Mouse (Mus musculus) midbrain, embryonic 16.5 days (tissue): ENCODE measurements around the gene Irf2bp1. TPM values are rescaled to one million over a fixed set of nuclear protein-coding genes. Genes with fewer than 3 reads are reported as not detected.
A peak's percentile ranks its signal among the peaks of the same experiment; 100 is the strongest.

Source experiments
- ATAC-seq: fragments of 200-750 bp; cut with Nextera tagmentation; 2 replicates; pipeline ENCODE4 v1.8.0; 2017; ENCODE audit warnings: moderate TSS enrichment
- H3K27ac ChIP-seq: fragments of 300-500 bp; sonication (generic); 2 replicates; pipeline ENCODE4 v1.5.1; 2014; ENCODE audit warnings: mild to moderate bottlenecking, low read length, mixed read lengths
- H3K27me3 ChIP-seq: fragments of 300-500 bp; sonication (generic); 2 replicates; pipeline ENCODE4 v1.6.1; 2014; ENCODE audit warnings: low read depth, low read length, mixed read lengths; ENCODE audit not compliant: control insufficient read depth, insufficient read depth
- H3K36me3 ChIP-seq: fragments of 300-500 bp; sonication (generic); 2 replicates; pipeline ENCODE4 v1.6.1; 2014; ENCODE audit warnings: mild to moderate bottlenecking, low read length, moderate library complexity, mixed read lengths; ENCODE audit not compliant: control insufficient read depth, insufficient read depth
- H3K4me1 ChIP-seq: fragments of 300-500 bp; sonication (generic); 2 replicates; pipeline ENCODE4 v1.6.1; 2014; ENCODE audit warnings: mild to moderate bottlenecking, low read length, mixed read lengths; ENCODE audit not compliant: control insufficient read depth, insufficient read depth
- H3K4me2 ChIP-seq: fragments of 300-500 bp; sonication (generic); 2 replicates; pipeline ENCODE4 v1.6.1; 2014; ENCODE audit warnings: mild to moderate bottlenecking, low read length, mixed read lengths
- H3K4me3 ChIP-seq: fragments of 300-500 bp; sonication (generic); 2 replicates; pipeline ENCODE4 v1.5.1; 2014; ENCODE audit warnings: low read depth, mild to moderate bottlenecking, low read length, moderate library complexity, mixed read lengths
- H3K9ac ChIP-seq: fragments of 300-500 bp; sonication (generic); 2 replicates; pipeline ENCODE4 v1.6.1; 2014; ENCODE audit warnings: low read depth, low read length, mixed read lengths
- H3K9me3 ChIP-seq: fragments of 300-500 bp; sonication (generic); replicated peaks from 2 replicates; pipeline ENCODE4 v1.6.1; 2014; ENCODE audit warnings: mild to moderate bottlenecking, low read length, mixed read lengths; ENCODE audit not compliant: control insufficient read depth, poor library complexity, severe bottlenecking
- WGBS: fragments of 180-500 bp; shearing (Covaris S2); extraction: QIAGEN DNeasy Blood & Tissue Kit; methylation state at CpG from one replicate; pipeline ENCODE4 v1.1.7; 2014; 5-methylcytosine and 5-hydroxymethylcytosine counted together
- polyA plus RNA-seq: library from polyadenylated mRNA; unstranded; fragments of >200 nt; fragmentation: Nextera tagmentation; extraction: Ambion mirVana; gene quantifications from 2 replicates; pipeline ENCODE4 v1.2.1, GENCODE M21; 2015

Irf2bp1 gene
- 26.0 and 26.7 TPM in 2 replicates for polyA plus RNA-seq

DNA sequence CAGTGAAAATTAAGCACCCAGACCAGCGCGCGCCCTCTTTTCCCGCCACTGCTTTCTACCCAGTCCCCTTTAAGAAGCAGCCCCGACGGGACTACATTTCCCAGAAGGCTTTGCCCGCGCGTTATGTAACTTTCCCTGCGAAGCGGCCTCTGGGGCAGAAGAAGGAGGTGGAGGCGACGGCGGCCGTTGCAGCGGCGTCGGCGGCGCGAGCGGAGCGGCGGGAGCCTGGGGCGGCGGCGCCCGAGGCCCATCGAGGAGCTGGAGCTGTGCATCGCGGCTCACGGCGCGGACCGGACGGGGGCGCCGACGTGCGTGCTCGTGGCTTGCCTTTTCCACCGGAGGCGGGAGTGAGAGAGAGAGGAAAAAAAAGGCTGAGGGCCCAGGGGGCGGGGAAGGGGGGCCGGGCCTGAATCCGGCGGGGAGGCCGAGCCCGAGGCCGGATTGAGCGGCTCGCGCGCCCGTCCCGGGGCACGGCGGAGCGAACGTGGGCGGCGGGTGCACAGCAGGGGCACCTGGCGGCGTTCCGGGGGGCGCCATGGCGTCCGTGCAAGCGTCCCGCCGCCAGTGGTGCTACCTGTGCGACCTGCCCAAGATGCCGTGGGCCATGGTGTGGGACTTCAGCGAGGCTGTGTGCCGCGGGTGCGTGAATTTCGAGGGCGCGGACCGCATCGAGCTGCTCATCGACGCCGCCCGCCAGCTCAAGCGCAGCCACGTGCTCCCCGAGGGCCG is at the start of gene Irf2bp1:
TSS of gene Irf2bp1 (plus strand) at position 143 of the 729 bp plus-strand sequence.
- peaks cover 31% of the 10 kb centered on the region for H3K4me1 ChIP-seq
- under 1% methylated on average over 88 of the region's 90 CpGs for WGBS
- H3K9ac ChIP-seq = peak within 1 kb of the TSS; percentile 88
- H3K4me3 ChIP-seq = peak within 1 kb of the TSS; percentile 79
- peak within 1 kb of the TSS; percentile 93 for H3K4me2 ChIP-seq
- H3K9me3 ChIP-seq = no peaks in the 10 kb centered on the region
- H3K27me3 ChIP-seq = no peaks in the 10 kb centered on the region
- peak; percentile 72 for ATAC-seq
- H3K27ac ChIP-seq = peak within 1 kb of the TSS; percentile 92
- H3K36me3 ChIP-seq = peaks cover 9% of the 10 kb centered on the region; the same call in 1 of the 2 replicates

DNA sequence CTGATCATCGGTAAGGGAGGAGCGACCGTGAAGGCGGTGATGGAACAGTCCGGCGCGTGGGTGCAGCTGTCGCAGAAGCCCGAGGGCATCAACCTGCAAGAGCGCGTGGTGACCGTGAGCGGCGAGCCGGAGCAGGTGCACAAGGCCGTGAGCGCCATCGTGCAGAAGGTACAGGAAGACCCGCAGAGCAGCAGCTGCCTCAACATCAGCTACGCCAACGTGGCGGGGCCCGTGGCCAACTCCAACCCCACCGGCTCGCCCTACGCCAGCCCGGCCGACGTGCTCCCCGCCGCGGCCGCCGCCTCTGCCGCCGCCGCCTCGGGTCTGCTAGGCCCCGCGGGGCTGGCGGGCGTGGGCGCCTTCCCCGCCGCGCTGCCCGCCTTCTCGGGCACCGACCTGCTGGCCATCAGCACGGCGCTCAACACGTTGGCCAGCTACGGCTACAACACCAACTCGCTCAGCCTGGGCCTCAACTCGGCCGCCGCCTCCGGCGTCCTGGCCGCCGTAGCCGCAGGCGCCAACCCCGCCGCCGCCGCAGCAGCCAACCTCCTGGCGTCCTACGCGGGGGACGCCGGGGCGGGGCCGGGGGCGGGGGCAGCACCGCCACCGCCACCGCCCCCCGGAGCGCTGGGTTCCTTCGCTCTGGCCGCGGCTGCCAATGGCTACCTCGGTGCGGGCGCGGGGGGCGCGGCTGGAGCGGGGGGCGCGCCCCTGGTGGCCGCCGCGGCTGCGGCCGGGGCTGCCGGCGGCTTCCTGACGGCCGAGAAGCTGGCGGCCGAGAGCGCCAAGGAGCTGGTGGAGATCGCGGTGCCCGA is 46.1 kb upstream of the Irf2bp1 start:
- under 1% methylated on average over 86 of the region's 107 CpGs for WGBS
- peak overlapping the region; percentile 28 for H3K4me3 ChIP-seq
- no peaks in the 10 kb centered on the region for H3K9me3 ChIP-seq
- ATAC-seq = peak; percentile 18; the same call in 1 of the 2 replicates
- peak overlapping the region; percentile 56 for H3K9ac ChIP-seq
- no peaks in the 10 kb centered on the region for H3K27me3 ChIP-seq
- peaks cover 11% of the 10 kb centered on the region; the same call in 1 of the 2 replicates for H3K36me3 ChIP-seq
- H3K27ac ChIP-seq = peak overlapping the region; percentile 38
- H3K4me1 ChIP-seq = peaks cover 29% of the 10 kb centered on the region
- H3K4me2 ChIP-seq = peak overlapping the region; percentile 50

DNA sequence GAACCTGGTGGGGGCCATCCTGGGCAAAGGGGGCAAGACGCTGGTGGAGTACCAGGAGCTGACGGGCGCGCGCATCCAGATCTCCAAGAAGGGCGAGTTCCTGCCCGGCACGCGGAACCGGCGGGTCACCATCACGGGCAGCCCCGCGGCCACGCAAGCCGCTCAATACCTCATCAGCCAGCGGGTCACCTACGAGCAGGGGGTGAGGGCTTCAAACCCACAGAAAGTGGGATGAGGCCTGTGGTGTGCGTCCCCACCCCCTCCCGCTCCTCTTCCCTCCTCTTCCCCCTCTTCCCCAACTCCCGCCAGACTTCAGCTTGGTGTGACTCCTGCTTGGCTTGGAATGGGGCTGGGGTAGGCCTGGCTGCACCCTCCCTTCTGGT is 45.5 kb upstream of the Irf2bp1 start:
- peak overlapping the region; percentile 50 for H3K4me2 ChIP-seq
- ATAC-seq = no peak
- H3K4me3 ChIP-seq = peak overlapping the region; percentile 28
- H3K9me3 ChIP-seq = no peaks in the 10 kb centered on the region
- 10% methylated on average over 20 of the region's 21 CpGs for WGBS
- peak overlapping the region; percentile 56 for H3K9ac ChIP-seq
- H3K27ac ChIP-seq = peak overlapping the region; percentile 38
- peaks cover 11% of the 10 kb centered on the region; the same call in 1 of the 2 replicates for H3K36me3 ChIP-seq
- peaks cover 34% of the 10 kb centered on the region for H3K4me1 ChIP-seq
- no peaks in the 10 kb centered on the region for H3K27me3 ChIP-seq

DNA sequence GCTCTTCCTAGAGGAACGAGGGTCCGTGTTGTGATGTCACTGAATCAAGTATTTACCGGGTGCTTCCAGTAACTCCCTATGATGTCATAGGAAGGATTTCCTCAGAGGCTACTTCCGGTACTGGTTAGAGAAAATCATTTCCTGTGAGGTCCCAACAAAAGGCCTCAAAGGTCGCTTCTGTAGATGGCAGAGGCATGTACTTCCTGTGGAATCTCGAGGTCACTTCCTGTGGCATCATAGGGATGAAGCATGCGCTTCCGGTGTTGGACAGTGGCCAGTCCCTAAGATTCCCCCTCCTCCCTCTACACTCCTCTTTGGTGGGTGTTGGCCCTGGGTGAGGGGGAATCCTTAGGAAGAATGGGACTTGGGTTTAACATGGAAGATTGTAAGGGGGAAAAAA is 44.4 kb upstream of the Irf2bp1 start:
- no peak for ATAC-seq
- peaks cover 11% of the 10 kb centered on the region; the same call in 1 of the 2 replicates for H3K36me3 ChIP-seq
- H3K4me1 ChIP-seq = peaks cover 35% of the 10 kb centered on the region
- WGBS = 65% methylated on average over 8 of the region's 8 CpGs
- no peak overlapping the region for H3K9ac ChIP-seq
- no peak overlapping the region for H3K4me2 ChIP-seq
- H3K4me3 ChIP-seq = no peak overlapping the region
- H3K27ac ChIP-seq = 0 out of 2 replicates have a peak overlapping the region, but pooled peaks have one; percentile 18
- no peaks in the 10 kb centered on the region for H3K27me3 ChIP-seq
- H3K9me3 ChIP-seq = no peaks in the 10 kb centered on the region

DNA sequence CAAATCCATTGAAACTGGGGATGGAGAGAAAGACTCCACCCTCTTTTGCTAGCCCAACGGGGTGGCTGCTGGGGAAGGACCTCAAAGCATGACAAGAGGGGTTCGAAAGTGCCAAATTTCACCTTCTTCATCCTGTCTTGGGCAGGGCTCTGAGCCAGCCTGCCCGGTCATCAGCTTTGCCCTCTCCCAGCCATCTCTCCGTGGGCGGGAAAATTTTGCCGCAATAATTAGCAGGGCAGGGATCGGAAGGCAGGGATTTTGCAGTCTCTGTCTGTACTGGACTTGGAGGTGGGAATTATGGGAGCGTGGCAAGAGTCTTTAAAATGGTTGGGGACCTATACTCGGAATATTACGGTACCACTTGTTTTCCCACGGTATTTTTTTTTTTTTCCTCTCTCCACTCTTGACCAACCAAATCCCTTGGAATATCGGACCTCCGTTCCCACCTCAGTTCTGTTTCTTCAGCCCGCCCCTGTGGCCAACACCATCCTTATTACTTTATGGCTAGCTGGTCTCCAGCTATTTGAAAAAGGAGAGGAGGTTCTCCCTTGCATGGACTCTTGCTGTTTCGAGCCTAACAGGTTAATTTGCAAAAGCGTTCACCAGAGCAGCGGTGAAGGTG is 41.6 kb upstream of the Irf2bp1 start:
- Histone ChIP-seq H3K4me2 (peak overlapping the region; percentile 44), H3K9ac (peak overlapping the region; percentile 56), H3K27me3 (no peaks in the 10 kb centered on the region), H3K36me3 (peaks cover 11% of the 10 kb centered on the region; the same call in 1 of the 2 replicates), H3K4me1 (peaks cover 34% of the 10 kb centered on the region), H3K4me3 (no peak overlapping the region), H3K9me3 (no peaks in the 10 kb centered on the region), H3K27ac (no peak overlapping the region; the same call in 1 of the 2 replicates)
- no peak for ATAC-seq
- 4% methylated on average over 17 of the region's 17 CpGs for WGBS

DNA sequence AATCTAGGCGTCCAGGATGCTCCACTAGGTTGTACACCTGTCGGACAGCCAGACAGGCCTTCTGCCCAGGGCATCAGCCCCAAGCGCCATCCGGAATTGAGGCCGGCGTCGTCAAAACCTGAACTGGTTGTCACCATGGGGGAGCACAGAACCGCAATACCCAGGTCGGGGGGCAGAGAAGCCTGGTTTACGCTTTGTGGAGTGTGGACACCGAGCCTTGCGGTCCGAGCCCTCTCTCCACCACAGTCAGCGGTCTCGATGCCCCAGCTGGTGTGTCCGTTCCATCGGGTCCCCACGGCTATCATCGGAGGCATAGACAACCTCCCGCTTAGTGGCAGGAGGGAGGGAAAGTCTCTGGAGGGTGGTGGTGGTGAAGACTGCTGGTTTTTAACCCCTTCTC is 41.0 kb upstream of the Irf2bp1 start:
- Histone ChIP-seq H3K9me3 (no peaks in the 10 kb centered on the region), H3K27ac (no peak overlapping the region; the same call in 1 of the 2 replicates), H3K36me3 (peaks cover 8% of the 10 kb centered on the region; the same call in 1 of the 2 replicates), H3K9ac (peak overlapping the region; percentile 56), H3K27me3 (no peaks in the 10 kb centered on the region), H3K4me2 (peak overlapping the region; percentile 44), H3K4me3 (no peak overlapping the region), H3K4me1 (peaks cover 29% of the 10 kb centered on the region)
- WGBS = 3% methylated on average over 18 of the region's 20 CpGs
- no peak for ATAC-seq

DNA sequence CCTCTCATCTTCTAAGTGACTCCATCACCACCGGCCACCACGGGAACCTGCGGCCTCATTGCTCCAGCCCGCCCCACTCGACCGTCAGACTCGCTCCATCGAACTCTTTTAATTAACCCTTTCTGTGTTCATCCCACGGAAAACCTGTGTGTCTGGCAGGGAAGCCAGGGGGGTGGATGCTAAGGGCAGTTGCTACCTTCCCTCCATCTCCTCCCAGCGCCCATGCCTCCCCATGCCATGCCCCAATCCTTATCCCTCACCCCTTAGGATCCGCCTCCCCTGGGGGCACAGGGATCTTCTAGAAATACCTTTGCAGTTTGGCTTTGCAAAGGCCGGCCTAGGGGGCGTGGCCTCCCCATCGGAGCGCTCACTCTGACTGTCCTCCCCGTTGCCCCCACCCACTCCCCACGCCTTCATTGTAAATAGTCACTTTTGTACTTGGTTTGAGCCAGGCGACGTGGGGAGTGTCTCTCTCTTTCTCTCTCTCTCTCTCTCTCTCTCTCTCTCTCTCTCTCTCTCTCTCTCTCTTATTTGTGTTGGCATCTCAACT is 40.5 kb upstream of the Irf2bp1 start:
- Histone ChIP-seq H3K4me3 (no peak overlapping the region), H3K4me1 (peaks cover 23% of the 10 kb centered on the region), H3K9me3 (no peaks in the 10 kb centered on the region), H3K9ac (no peak overlapping the region), H3K27ac (no peak overlapping the region), H3K27me3 (no peaks in the 10 kb centered on the region), H3K36me3 (peaks cover 3% of the 10 kb centered on the region; the same call in 1 of the 2 replicates), H3K4me2 (peak overlapping the region; percentile 44; the same call in 1 of the 2 replicates)
- ATAC-seq = no peak
- 3% methylated on average over 19 of the region's 19 CpGs for WGBS

DNA sequence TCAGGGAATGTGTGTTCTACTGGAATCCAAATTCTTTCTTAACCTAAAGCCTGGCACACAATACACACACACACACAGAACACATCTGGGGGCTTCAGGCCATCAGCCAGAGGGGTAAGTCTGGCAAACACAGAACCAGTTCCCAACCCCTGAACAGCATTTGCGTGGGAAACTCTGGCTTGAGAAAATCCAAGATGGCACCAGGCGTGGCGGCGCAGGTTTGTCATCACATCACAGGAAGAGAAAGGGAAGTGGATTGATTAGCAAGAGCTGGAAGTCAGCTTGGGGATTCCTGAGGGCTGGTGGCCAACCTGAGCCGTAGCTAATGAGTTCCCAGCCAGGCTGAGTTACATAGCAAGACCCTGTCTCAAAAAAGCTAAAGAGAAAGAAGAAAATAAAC is 38.5 kb upstream of the Irf2bp1 start:
- H3K4me3 ChIP-seq = no peak overlapping the region

More for the DNA sequence above, 38.5 kb upstream of the Irf2bp1 start:
- peaks cover 20% of the 10 kb centered on the region for H3K4me1 ChIP-seq
- no peak overlapping the region for H3K9ac ChIP-seq
- no peak overlapping the region for H3K4me2 ChIP-seq
- no peaks in the 10 kb centered on the region for H3K9me3 ChIP-seq
- no peak for ATAC-seq
- H3K27ac ChIP-seq = no peak overlapping the region
- H3K27me3 ChIP-seq = no peaks in the 10 kb centered on the region
- 88% methylated on average over 5 of the region's 5 CpGs for WGBS
- H3K36me3 ChIP-seq = no peaks in the 10 kb centered on the region
